Mouse (Mus musculus) ES-E14 (cell line): ENCODE results near the gene Acot11. TPM values are rescaled to one million over a fixed set of nuclear protein-coding genes. Genes with fewer than 3 reads are reported as not detected.
A peak's percentile ranks its signal among the peaks of the same experiment; 100 is the strongest.

Experiments used
- DNase-seq: peaks from one replicate; pipeline ENCODE4 v3.0.0-alpha.2; 2013; ENCODE audit warnings: low read depth, low spot score
- H3K27ac ChIP-seq: 2 replicates; pipeline ENCODE4 v1.5.1; 2012; ENCODE audit warnings: low read depth, mild to moderate bottlenecking, low read length, moderate library complexity, mixed read lengths; ENCODE audit not compliant: poor library complexity, insufficient read depth, severe bottlenecking
- H3K36me3 ChIP-seq: 2 replicates; pipeline ENCODE4 v1.6.1; 2012; ENCODE audit warnings: mild to moderate bottlenecking, low read length, moderate library complexity, mixed read lengths; ENCODE audit not compliant: control insufficient read depth, poor library complexity, insufficient read depth, severe bottlenecking
- H3K4me1 ChIP-seq, 2 experiments: fragments of 150-350 bp in 1 of 2; sonication (generic) in 1 of 2; 2 replicates each; pipeline ENCODE4 v1.6.1; 2012; ENCODE audit warnings: low read length in 2 of 2, mild to moderate bottlenecking in 1 of 2, mixed read lengths in 1 of 2; ENCODE audit not compliant: control insufficient read depth in 2 of 2, insufficient read depth in 2 of 2, poor library complexity in 1 of 2
- H3K4me3 ChIP-seq, 2 experiments: fragments of 150-350 bp in 1 of 2; sonication (generic) in 1 of 2; 2 replicates each; pipeline ENCODE4 v1.5.1; 2012; ENCODE audit warnings: low read length in 2 of 2, low read depth in 1 of 2, mild to moderate bottlenecking in 1 of 2, mixed read lengths in 1 of 2; ENCODE audit not compliant: insufficient read depth in 1 of 2, poor library complexity in 1 of 2, severe bottlenecking in 1 of 2
- H3K9ac ChIP-seq: 2 replicates; pipeline ENCODE4 v1.6.1; 2012; ENCODE audit warnings: low read depth, mild to moderate bottlenecking, low read length, mixed read lengths; ENCODE audit not compliant: poor library complexity, insufficient read depth, severe bottlenecking
- H3K9me3 ChIP-seq: fragments of 150-350 bp; sonication (generic); 2 replicates; pipeline ENCODE4 v1.6.1; 2012; ENCODE audit warnings: low read depth, mild to moderate bottlenecking, low read length; ENCODE audit not compliant: control insufficient read depth, insufficient read depth
- CHD2 ChIP-seq: IDR thresholded peaks from 2 replicates; pipeline ENCODE4 v1.6.1; 2014; ENCODE audit warnings: mild to moderate bottlenecking, low read depth, low read length, inconsistent platforms
- HCFC1 ChIP-seq: IDR thresholded peaks from 2 replicates; pipeline ENCODE4 v1.6.1; 2012; ENCODE audit warnings: low read length, inconsistent platforms, borderline replicate concordance; ENCODE audit not compliant: insufficient read depth
- MAFK ChIP-seq: IDR thresholded peaks from 2 replicates; pipeline ENCODE4 v1.6.1; 2014; ENCODE audit warnings: mild to moderate bottlenecking, low read depth, low read length, inconsistent platforms; ENCODE audit not compliant: insufficient read depth
- ZC3H11A ChIP-seq: IDR thresholded peaks from 2 replicates; pipeline ENCODE4 v1.6.1; 2012; ENCODE audit warnings: low read depth, mild to moderate bottlenecking, inconsistent platforms, low read length, borderline replicate concordance
- ZNF384 ChIP-seq: IDR thresholded peaks from 2 replicates; pipeline ENCODE4 v1.6.1; 2012; ENCODE audit warnings: low read depth, low read length, inconsistent platforms
- in situ Hi-C, 2 experiments: fragments of 600-800 bp; cut with MboI; formaldehyde crosslinking; loops; one replicate each; pipeline ENCODE4 v1.15.1; 2025; ENCODE audit warnings: low sequenced_read_pairs in 2 of 2, inconsistent platforms in 1 of 2; ENCODE audit not compliant: unreplicated experiment in 2 of 2
- total RNA-seq: library from RNA; depleted of rRNA; stranded (reverse); fragments of 300-350 nt; gene quantifications from 2 replicates; pipeline ENCODE4 v1.2.3, GENCODE M21; 2012

The Acot11 gene
- total RNA-seq, 1 experiment, result 2.5 TPM

- H3K9ac ChIP-seq, result no peak overlapping the region
- no peaks in the 10 kb centered on the region for H3K9me3 ChIP-seq
- in situ Hi-C loops, result loop anchor here (5.0 to 25.0 kb wide), 3 partner anchors 352 to 552 kb away; partner anchors contain the start of gene Ndc1 (in 1 of the 2)
- H3K36me3 ChIP-seq, result no peaks in the 10 kb centered on the region
- DNase-seq, result no peak
- H3K4me3 ChIP-seq, result no peak overlapping the region
- H3K27ac ChIP-seq, result no peak overlapping the region
- TF ChIP-seq CHD2 (no peak), ZC3H11A (peak; percentile 93)
- no peaks in the 10 kb centered on the region for H3K4me1 ChIP-seq
Observed at GRCm38 (mm10) chr4:106810039-106810438, 5.2 kb upstream of the Acot11 start.

GRCm38 (mm10) chr4:106807287-106807686, 2.5 kb upstream of the Acot11 start:
- Histone ChIP-seq H3K4me1 (0 out of 4 replicates have a peak, but pooled peaks cover 0 to 4% of the 10 kb centered on the region in 2 experiments), H3K9ac (no peak overlapping the region), H3K36me3 (no peaks in the 10 kb centered on the region), H3K9me3 (no peaks in the 10 kb centered on the region), H3K27ac (no peak overlapping the region), H3K4me3 (no peak overlapping the region)
- in situ Hi-C loops, result loop anchor here in 1 of 2 experiments (25.0 kb wide), 1 partner anchor 555 kb away; the partner anchor contains the start of gene Ndc1
- no peak for DNase-seq
- TF ChIP-seq CHD2, result no peak

- Histone ChIP-seq H3K4me1 (0 out of 4 replicates have a peak, but pooled peaks cover 0 to 4% of the 10 kb centered on the region in 2 experiments), H3K4me3 (no peak overlapping the region), H3K9ac (no peak overlapping the region), H3K36me3 (no peaks in the 10 kb centered on the region), H3K9me3 (no peaks in the 10 kb centered on the region), H3K27ac (no peak overlapping the region)
- DNase-seq, result no peak
- TF ChIP-seq CHD2 (no peak), ZNF384 (no peak), MAFK (no peak), ZC3H11A (no peak), HCFC1 (no peak)
- in situ Hi-C loops, result loop anchor here in 1 of 2 experiments (25.0 kb wide), 1 partner anchor 556 kb away; the partner anchor contains the start of gene Ndc1
Observed at GRCm38 (mm10) chr4:106805890-106806289, 1.1 kb upstream of the Acot11 start.

- no peak for TF ChIP-seq HCFC1
- no peak for TF ChIP-seq ZC3H11A
- TF ChIP-seq ZNF384, result no peak
- no peak for TF ChIP-seq MAFK
- TF ChIP-seq CHD2, result no peak
- Histone ChIP-seq H3K4me1 (peaks cover 2 to 4% of the 10 kb centered on the region in 2 experiments; a peak in 1 of 4 replicates), H3K9me3 (no peaks in the 10 kb centered on the region), H3K4me3 (peak overlapping the region; percentile 37 to 49), H3K27ac (no peak overlapping the region), H3K36me3 (no peaks in the 10 kb centered on the region), H3K9ac (peak overlapping the region; percentile 8; the same call in 1 of the 2 replicates)
- no peak for DNase-seq
- in situ Hi-C loops, result loop anchor here in 1 of 2 experiments (25.0 kb wide), 1 partner anchor 558 kb away; the partner anchor contains the start of gene Ndc1
Observed at GRCm38 (mm10) chr4:106804201-106804909, 443 bp downstream of the Acot11 start.

- DNase-seq, result no peak
- no peak overlapping the region for H3K27ac ChIP-seq
- TF ChIP-seq MAFK (no peak), CHD2 (no peak)
Observed at GRCm38 (mm10) chr4:106803781-106804180, 1.0 kb downstream of the Acot11 start.

More at GRCm38 (mm10) chr4:106803781-106804180, 1.0 kb downstream of the Acot11 start:
- Histone ChIP-seq H3K4me1 (peaks cover 2 to 6% of the 10 kb centered on the region in 2 experiments; a peak in 2 of 4 replicates), H3K9ac (no peak overlapping the region), H3K36me3 (no peaks in the 10 kb centered on the region), H3K4me3 (no peak overlapping the region), H3K9me3 (no peaks in the 10 kb centered on the region)
- in situ Hi-C loops, result loop anchor here in 1 of 2 experiments (25.0 kb wide), 1 partner anchor 559 kb away; the partner anchor contains the start of gene Ndc1
